Mouse (Mus musculus): ENCODE results near the gene Kcnh4. TPM values are rescaled to one million over a fixed set of nuclear protein-coding genes. Genes with fewer than 3 reads are reported as not detected.

Kcnh4 gene
- polyA plus RNA-seq, 1 experiment from 2014 or later: not detected

- DNase-seq (no peak), ATAC-seq (ENCODE audit: low read depth) (no peak)
- 83% methylated on average over 8 of the region's 8 CpGs for WGBS (ENCODE audit: insufficient replicate concordance)
Observed at GRCm38 (mm10) chr11:100784286-100784685, 24.5 kb upstream of the Kcnh4 start.

GRCm38 (mm10) chr11:100782568-100782967 lies 22.8 kb upstream of the Kcnh4 start:
- Histone ChIP-seq H3K36me3 (peaks cover 85% of the 10 kb centered on the region), H3K4me2 (no peak overlapping the region), H3K27me3 (no peaks in the 10 kb centered on the region), H3K4me3 (replicated peaks) (no peak overlapping the region), H3K4me1 (replicated peaks) (peaks cover 13% of the 10 kb centered on the region), H3K27ac (no peak overlapping the region), H3K9ac (no peak overlapping the region), H3K9me3 (replicated peaks) (no peaks in the 10 kb centered on the region)
- no peak for DNase-seq
- ATAC-seq (ENCODE audit: low read depth): no peak
- WGBS (ENCODE audit: insufficient replicate concordance): 81% methylated on average over 13 of the region's 13 CpGs

More at GRCm38 (mm10) chr11:100784286-100784685, 24.5 kb upstream of the Kcnh4 start:
- H3K27ac ChIP-seq: no peak overlapping the region
- peaks cover 95% of the 10 kb centered on the region for H3K36me3 ChIP-seq
- no peak overlapping the region for H3K9ac ChIP-seq
- no peaks in the 10 kb centered on the region for H3K9me3 ChIP-seq (replicated peaks)
- no peak overlapping the region for H3K4me3 ChIP-seq (replicated peaks)
- H3K27me3 ChIP-seq: no peaks in the 10 kb centered on the region
- H3K4me1 ChIP-seq (replicated peaks): peaks cover 13% of the 10 kb centered on the region
- no peak overlapping the region for H3K4me2 ChIP-seq

- H3K27me3 ChIP-seq: no peaks in the 10 kb centered on the region
- H3K4me3 ChIP-seq (replicated peaks): no peak overlapping the region
- no peak overlapping the region for H3K27ac ChIP-seq
- H3K4me1 ChIP-seq (replicated peaks): peaks cover 13% of the 10 kb centered on the region
- no peak overlapping the region for H3K4me2 ChIP-seq
- DNase-seq (no peak), ATAC-seq (ENCODE audit: low read depth) (no peak)
- 82% methylated on average over 15 of the region's 15 CpGs for WGBS (ENCODE audit: insufficient replicate concordance)
- no peak overlapping the region for H3K9ac ChIP-seq
- no peaks in the 10 kb centered on the region for H3K9me3 ChIP-seq (replicated peaks)
- peaks cover 79% of the 10 kb centered on the region for H3K36me3 ChIP-seq
Observed at GRCm38 (mm10) chr11:100781763-100782475, 22.2 kb upstream of the Kcnh4 start.

- H3K9me3 ChIP-seq (replicated peaks): no peaks in the 10 kb centered on the region
- no peak for DNase-seq
- H3K36me3 ChIP-seq: peaks cover 63% of the 10 kb centered on the region
Observed at GRCm38 (mm10) chr11:100780247-100780646, 20.5 kb upstream of the Kcnh4 start.

GRCm38 (mm10) chr11:100778069-100778468 lies 18.3 kb upstream of the Kcnh4 start:
- WGBS (ENCODE audit: insufficient replicate concordance): 45% methylated on average over 3 of the region's 3 CpGs
- Histone ChIP-seq H3K27me3 (no peaks in the 10 kb centered on the region), H3K4me3 (replicated peaks) (no peak overlapping the region), H3K9ac (no peak overlapping the region), H3K9me3 (replicated peaks) (no peaks in the 10 kb centered on the region), H3K4me2 (no peak overlapping the region), H3K4me1 (replicated peaks) (peaks cover 7% of the 10 kb centered on the region; the same call in 1 of the 2 replicates), H3K27ac (no peak overlapping the region), H3K36me3 (peaks cover 42% of the 10 kb centered on the region)
- DNase-seq: no peak
- ATAC-seq (ENCODE audit: low read depth): no peak

More at GRCm38 (mm10) chr11:100780247-100780646, 20.5 kb upstream of the Kcnh4 start:
- Histone ChIP-seq H3K4me1 (replicated peaks) (peaks cover 13% of the 10 kb centered on the region), H3K9ac (no peak overlapping the region), H3K4me3 (replicated peaks) (no peak overlapping the region), H3K27ac (no peak overlapping the region), H3K27me3 (no peaks in the 10 kb centered on the region), H3K4me2 (no peak overlapping the region)
- no peak for ATAC-seq (ENCODE audit: low read depth)
- WGBS (ENCODE audit: insufficient replicate concordance): 76% methylated on average over 8 of the region's 8 CpGs

- Histone ChIP-seq H3K9ac (no peak overlapping the region), H3K4me3 (replicated peaks) (no peak overlapping the region), H3K9me3 (replicated peaks) (no peaks in the 10 kb centered on the region), H3K27ac (no peak overlapping the region), H3K36me3 (peaks cover 22% of the 10 kb centered on the region), H3K27me3 (no peaks in the 10 kb centered on the region), H3K4me2 (no peak overlapping the region), H3K4me1 (replicated peaks) (peaks cover 4% of the 10 kb centered on the region)
- WGBS (ENCODE audit: insufficient replicate concordance): 74% methylated on average over 10 of the region's 10 CpGs
- no peak for DNase-seq
- no peak for ATAC-seq (ENCODE audit: low read depth)
Observed at GRCm38 (mm10) chr11:100775921-100776320, 16.2 kb upstream of the Kcnh4 start.

- no peak overlapping the region for H3K27ac ChIP-seq
- H3K36me3 ChIP-seq: peaks cover 7% of the 10 kb centered on the region
- ATAC-seq (ENCODE audit: low read depth): no peak
- H3K9ac ChIP-seq: no peak overlapping the region
- H3K9me3 ChIP-seq (replicated peaks): no peaks in the 10 kb centered on the region
- no peaks in the 10 kb centered on the region for H3K27me3 ChIP-seq
- DNase-seq: no peak
- peaks cover 15% of the 10 kb centered on the region for H3K4me1 ChIP-seq (replicated peaks)
- H3K4me2 ChIP-seq: no peak overlapping the region
- 63% methylated on average over 4 of the region's 4 CpGs for WGBS (ENCODE audit: insufficient replicate concordance)
- no peak overlapping the region for H3K4me3 ChIP-seq (replicated peaks)
Observed at GRCm38 (mm10) chr11:100774261-100774660, 14.5 kb upstream of the Kcnh4 start.

- ATAC-seq (ENCODE audit: low read depth) (peak; percentile 66), DNase-seq (peak; percentile 69)
- Histone ChIP-seq H3K27me3 (no peaks in the 10 kb centered on the region), H3K27ac (no peak within 1 kb of the TSS), H3K9ac (peak within 1 kb of the TSS; percentile 64), H3K4me3 (replicated peaks) (peak within 1 kb of the TSS; percentile 63), H3K4me2 (peak within 1 kb of the TSS; percentile 69), H3K36me3 (no peaks in the 10 kb centered on the region), H3K4me1 (replicated peaks) (peaks cover 15% of the 10 kb centered on the region), H3K9me3 (replicated peaks) (no peaks in the 10 kb centered on the region)
- 9% methylated on average over 17 of the region's 17 CpGs for WGBS (ENCODE audit: insufficient replicate concordance)
Observed at GRCm38 (mm10) chr11:100770646-100771408, 11.1 kb upstream of the Kcnh4 start, which contains the start of gene Ghdc. Gene Ghdc (minus strand): TSS chr11:100770957.

GRCm38 (mm10) chr11:100769980-100770379 lies 10.2 kb upstream of the Kcnh4 start:
- Histone ChIP-seq H3K4me3 (replicated peaks) (peak overlapping the region; percentile 63), H3K27ac (no peak overlapping the region), H3K27me3 (no peaks in the 10 kb centered on the region), H3K36me3 (no peaks in the 10 kb centered on the region), H3K4me2 (peak overlapping the region; percentile 69), H3K9ac (0 out of 2 replicates have a peak overlapping the region, but pooled peaks have one; percentile 64), H3K4me1 (replicated peaks) (peaks cover 15% of the 10 kb centered on the region), H3K9me3 (replicated peaks) (no peaks in the 10 kb centered on the region)
- ATAC-seq (ENCODE audit: low read depth) (no peak), DNase-seq (no peak)
- 49% methylated on average over 6 of the region's 6 CpGs for WGBS (ENCODE audit: insufficient replicate concordance)

- H3K4me3 ChIP-seq (replicated peaks): no peak overlapping the region
- no peak overlapping the region for H3K27ac ChIP-seq
- H3K9me3 ChIP-seq (replicated peaks): no peaks in the 10 kb centered on the region
- no peak for DNase-seq
- no peak overlapping the region for H3K4me2 ChIP-seq
- no peak overlapping the region for H3K9ac ChIP-seq
- H3K27me3 ChIP-seq: peaks cover 7% of the 10 kb centered on the region
- H3K36me3 ChIP-seq: no peaks in the 10 kb centered on the region
- H3K4me1 ChIP-seq (replicated peaks): peaks cover 15% of the 10 kb centered on the region
- no peak for ATAC-seq (ENCODE audit: low read depth)
- 68% methylated on average over 5 of the region's 5 CpGs for WGBS (ENCODE audit: insufficient replicate concordance)
Observed at GRCm38 (mm10) chr11:100767871-100768270, 8.1 kb upstream of the Kcnh4 start.

- H3K27ac ChIP-seq: no peak overlapping the region
- H3K4me1 ChIP-seq (replicated peaks): peaks cover 19% of the 10 kb centered on the region
- DNase-seq (no peak), ATAC-seq (ENCODE audit: low read depth) (no peak)
- no peak overlapping the region for H3K9ac ChIP-seq
- H3K4me2 ChIP-seq: no peak overlapping the region
- peaks cover 18% of the 10 kb centered on the region for H3K27me3 ChIP-seq
- 67% methylated on average over 9 of the region's 9 CpGs for WGBS (ENCODE audit: insufficient replicate concordance)
- H3K9me3 ChIP-seq (replicated peaks): no peaks in the 10 kb centered on the region
- H3K36me3 ChIP-seq: no peaks in the 10 kb centered on the region
- no peak overlapping the region for H3K4me3 ChIP-seq (replicated peaks)
Observed at GRCm38 (mm10) chr11:100766726-100767125, 7.0 kb upstream of the Kcnh4 start.
